Mouse (Mus musculus): ENCODE data around the gene Zdhhc19.

- TF ChIP-seq GATA1 (IDR thresholded peaks at IDR 0.05; ENCODE audit: borderline replicate concordance, low read length) (no peak), FLI1 (IDR thresholded peaks at IDR 0.05; ENCODE audit: low read length) (no peak)
These were observed 28.2 kb downstream of the Zdhhc19 start for GRCm38 (mm10) chr16:32524244-32524615.

Measured in megakaryocyte, embryonic 14.5 days (primary cell).